Mouse (Mus musculus) adipocyte (in vitro differentiated cells): ENCODE results near the gene Midn.

Experiments
- DNase-seq: peaks from one replicate; pipeline ENCODE4 v3.0.0-alpha.2; 2016; ENCODE audit warnings: low spot score

The Midn gene

GRCm38 (mm10) chr10:80196167-80196566 lies 48.1 kb downstream of the Midn start:
- no peak for DNase-seq

GRCm38 (mm10) chr10:80196778-80197581 lies 48.9 kb downstream of the Midn start:
- no peak for DNase-seq

GRCm38 (mm10) chr10:80199440-80200008 lies 51.5 kb downstream of the Midn start:
- peak; percentile 88 for DNase-seq

GRCm38 (mm10) chr10:80200485-80200884 lies 52.4 kb downstream of the Midn start:
- DNase-seq, result no peak

GRCm38 (mm10) chr10:80204055-80204454 lies 56.0 kb downstream of the Midn start:
- DNase-seq, result no peak

GRCm38 (mm10) chr10:80207201-80207600 lies 59.1 kb downstream of the Midn start:
- DNase-seq, result no peak

GRCm38 (mm10) chr10:80207676-80208075 lies 59.6 kb downstream of the Midn start:
- no peak for DNase-seq
